8 mouse cellular contexts compared by ENCODE assay signal in genomic region chr6:21215491-21216191, GRCm38 (mm10). TPM values are rescaled to one million over a fixed set of nuclear protein-coding genes. Genes with fewer than 3 reads are reported as not detected.
DNase-seq lines count a peak whose midpoint lies in the region; ATAC-seq and TF ChIP-seq lines count a peak whose summit lies in the region.

TSS of gene Kcnd2 (plus strand) at chr6:21215503.

- H3K4me2 ChIP-seq in lung, embryonic 15.5 days, result peak within 1 kb of the TSS; percentile 99
- peak within 1 kb of the TSS; percentile 86 for H3K4me2 ChIP-seq in hindbrain, embryonic 14.5 days (replicated peaks)
- peak within 1 kb of the TSS; percentile 65 for H3K4me2 ChIP-seq in liver, embryonic 16.5 days (ENCODE audit: low read depth, low read length)

- peak; percentile 23; the same call in 1 of the 2 replicates for ATAC-seq in lung, embryonic 15.5 days (ENCODE audit: borderline replicate concordance, extremely low read depth, low FRiP score, low TSS enrichment)
- ATAC-seq in hindbrain, embryonic 14.5 days (ENCODE audit: low FRiP score), result peak; percentile 32
- no peak for ATAC-seq in liver, embryonic 16.5 days (ENCODE audit: low read depth)
- no peak for ATAC-seq in erythroblast, adult 5-6 weeks (replicated peaks; ENCODE audit: low FRiP score, poor library complexity, severe bottlenecking)

- DNase-seq in lung, adult 18-20 months, result no peak
- no peak for DNase-seq in hindbrain, embryonic 14.5 days (ENCODE audit: low spot score)
- DNase-seq in urinary bladder, postnatal 36 days (ENCODE audit: low spot score in 2 of 2), result no peak
- no peak for DNase-seq in gastrocnemius, adult 18-20 months (ENCODE audit: low spot score)

- no peak for TF ChIP-seq CTCF in embryonic fibroblast, embryonic 13.5 days (IDR thresholded peaks at IDR 0.05; ENCODE audit: borderline replicate concordance, insufficient read depth, low read length)

- WGBS in lung, embryonic 15.5 days, result 9% methylated on average over 33 of the region's 34 CpGs
- WGBS in hindbrain, embryonic 14.5 days, result 9% methylated on average over 34 of the region's 34 CpGs
- WGBS in liver, embryonic 16.5 days (ENCODE audit: insufficient replicate concordance), result 8% methylated on average over 34 of the region's 34 CpGs

- H3K9me3 ChIP-seq in lung, embryonic 15.5 days, result no peaks in the 10 kb centered on the region
- H3K9me3 ChIP-seq in hindbrain, embryonic 14.5 days (ENCODE audit: control insufficient read depth, low read length), result no peaks in the 10 kb centered on the region
- H3K9me3 ChIP-seq in liver, embryonic 16.5 days (replicated peaks; ENCODE audit: control insufficient read depth, low read length), result no peaks in the 10 kb centered on the region

- no peak for TF ChIP-seq POLR2A in embryonic fibroblast, embryonic 13.5 days (IDR thresholded peaks at IDR 0.05; ENCODE audit: low read depth, low read length)

- H3K27ac ChIP-seq in lung, embryonic 15.5 days, result no peak within 1 kb of the TSS
- no peak within 1 kb of the TSS for H3K27ac ChIP-seq in embryonic fibroblast, embryonic 13.5 days (ENCODE audit: insufficient read depth, low read length)
- peak within 1 kb of the TSS; percentile 84 for H3K27ac ChIP-seq in hindbrain, embryonic 14.5 days
- H3K27ac ChIP-seq in liver, embryonic 16.5 days (ENCODE audit: low read length), result no peak within 1 kb of the TSS

- H3K4me3 ChIP-seq in lung, embryonic 15.5 days, result peak within 1 kb of the TSS; percentile 57
- peak within 1 kb of the TSS; percentile 35 for H3K4me3 ChIP-seq in embryonic fibroblast, embryonic 13.5 days (ENCODE audit: insufficient read depth, low read length)
- peak within 1 kb of the TSS; percentile 78 for H3K4me3 ChIP-seq in hindbrain, embryonic 14.5 days (replicated peaks; ENCODE audit: low read length)
- peak within 1 kb of the TSS; percentile 44 for H3K4me3 ChIP-seq in liver, embryonic 16.5 days (ENCODE audit: low read depth, low read length)

- no peak within 1 kb of the TSS; the same call in 1 of the 2 replicates for H3K9ac ChIP-seq in lung, embryonic 15.5 days
- H3K9ac ChIP-seq in hindbrain, embryonic 14.5 days, result peak within 1 kb of the TSS; percentile 78
- no peak within 1 kb of the TSS for H3K9ac ChIP-seq in liver, embryonic 16.5 days (ENCODE audit: low read depth, low read length)

- H3K27me3 ChIP-seq in lung, embryonic 15.5 days, result peaks cover 32% of the 10 kb centered on the region
- no peaks in the 10 kb centered on the region for H3K27me3 ChIP-seq in hindbrain, embryonic 14.5 days (ENCODE audit: control insufficient read depth, insufficient read depth, low read length)
- peaks cover 27% of the 10 kb centered on the region for H3K27me3 ChIP-seq in liver, embryonic 16.5 days (ENCODE audit: control insufficient read depth, insufficient read depth, low read depth, low read length)

- H3K4me1 ChIP-seq in lung, embryonic 15.5 days, result peaks cover 13% of the 10 kb centered on the region; the same call in 1 of the 2 replicates
- no peaks in the 10 kb centered on the region for H3K4me1 ChIP-seq in embryonic fibroblast, embryonic 13.5 days (ENCODE audit: control insufficient read depth, insufficient read depth, low read length)
- peaks cover 4% of the 10 kb centered on the region; the same call in 1 of the 2 replicates for H3K4me1 ChIP-seq in hindbrain, embryonic 14.5 days (replicated peaks; ENCODE audit: control insufficient read depth, insufficient read depth, low read length)
- H3K4me1 ChIP-seq in liver, embryonic 16.5 days (ENCODE audit: control insufficient read depth, low read depth, low read length), result no peaks in the 10 kb centered on the region

- no peaks in the 10 kb centered on the region for H3K36me3 ChIP-seq in lung, embryonic 15.5 days
- no peaks in the 10 kb centered on the region for H3K36me3 ChIP-seq in hindbrain, embryonic 14.5 days (replicated peaks; ENCODE audit: control insufficient read depth, insufficient read depth)
- no peaks in the 10 kb centered on the region for H3K36me3 ChIP-seq in liver, embryonic 16.5 days (ENCODE audit: control insufficient read depth, insufficient read depth)

RNA-seq across cellular contexts. Expression of gene Kcnd2, which starts in this region (rescaled TPM):
- 0.15 and 0.17 TPM in 2 replicates for polyA plus RNA-seq in lung, embryonic 15.5 days (2015; fragmentation: Nextera tagmentation; extraction: Ambion mirVana)
- 2.1 and 2.4 TPM in 2 replicates for polyA plus RNA-seq in embryonic fibroblast, embryonic 13.5 days (2011; ENCODE audit: insufficient read length, low read depth, missing spikeins)
- polyA plus RNA-seq in hindbrain, embryonic 14.5 days (2014; fragmentation: Nextera tagmentation; extraction: Ambion mirVana), result 29.6 and 37.1 TPM in 2 replicates
- not detected in 2 replicates for polyA plus RNA-seq in liver, embryonic 16.5 days (2015; fragmentation: Nextera tagmentation; extraction: Ambion mirVana)
- total RNA-seq in erythroblast, adult 5-6 weeks (2015; ENCODE audit: low replicate concordance), result not detected in 2 replicates
- not detected in 2 replicates for total RNA-seq in erythroblast, adult 5-6 weeks (2017; ENCODE audit: low replicate concordance)
- total RNA-seq in gastrocnemius, adult 18-20 months (2021), result under 1 TPM; 0.05 to 0.09 TPM

Comparison
In these comparisons a context has a peak if more than half of its experiments do, and no peak if none do; other contexts are left out.
1. Peak in ATAC-seq, H3K4me3 ChIP-seq and H3K4me2 ChIP-seq in lung, embryonic 15.5 days; RNA of the gene not detected or under 1 TPM.